Mouse (Mus musculus) heart, embryonic 14.5 days (tissue): ENCODE measurements around the gene Mpc1. TPM values are rescaled to one million over a fixed set of nuclear protein-coding genes. Genes with fewer than 3 reads are reported as not detected.

Experiments
- ATAC-seq: fragments of 200-750 bp; cut with Nextera tagmentation; 2 replicates; pipeline ENCODE4 v1.8.0; 2017; ENCODE audit warnings: low read depth, moderate TSS enrichment; ENCODE audit not compliant: insufficient number of reproducible peaks, insufficient read depth, low FRiP score
- H3K27ac ChIP-seq, 2 experiments: fragments of 200-500 bp in 1 of 2; fragments of 300-500 bp in 1 of 2; sonication (generic) in 1 of 2; replicated peaks in 1 of 2; 2 replicates each; pipeline ENCODE4 v1.5.1; 2012 to 2014; ENCODE audit warnings: low read depth in 2 of 2, low read length in 2 of 2, control low read depth in 1 of 2, mild to moderate bottlenecking in 1 of 2, mixed read lengths in 1 of 2; ENCODE audit not compliant: control insufficient read depth in 1 of 2, insufficient read depth in 1 of 2
- H3K27me3 ChIP-seq: fragments of 300-500 bp; sonication (generic); 2 replicates; pipeline ENCODE4 v1.6.1; 2014; ENCODE audit warnings: mild to moderate bottlenecking, low read length, control low read depth; ENCODE audit not compliant: control insufficient read depth, insufficient read depth
- H3K36me3 ChIP-seq: fragments of 300-500 bp; sonication (generic); 2 replicates; pipeline ENCODE4 v1.6.1; 2014; ENCODE audit warnings: mild to moderate bottlenecking, control low read depth, low read length, mixed read lengths; ENCODE audit not compliant: control insufficient read depth, insufficient read depth
- H3K4me1 ChIP-seq, 2 experiments: fragments of 200-500 bp in 1 of 2; fragments of 300-500 bp in 1 of 2; sonication (generic) in 1 of 2; 2 replicates each; pipeline ENCODE4 v1.6.1; 2012 to 2014; ENCODE audit warnings: low read length in 2 of 2, control low read depth in 1 of 2, mixed read lengths in 1 of 2; ENCODE audit not compliant: control insufficient read depth in 2 of 2, insufficient read depth in 2 of 2
- H3K4me2 ChIP-seq: fragments of 300-500 bp; sonication (generic); 2 replicates; pipeline ENCODE4 v1.6.1; 2014; ENCODE audit warnings: mild to moderate bottlenecking, low read length
- H3K4me3 ChIP-seq, 2 experiments: fragments of 200-500 bp in 1 of 2; fragments of 300-500 bp in 1 of 2; sonication (generic) in 1 of 2; 2 replicates each; pipeline ENCODE4 v1.5.1; 2012 to 2014; ENCODE audit warnings: low read length in 2 of 2, mild to moderate bottlenecking in 2 of 2, control low read depth in 1 of 2, low read depth in 1 of 2, moderate library complexity in 1 of 2; ENCODE audit not compliant: control insufficient read depth in 1 of 2, insufficient read depth in 1 of 2
- H3K9ac ChIP-seq: fragments of 300-500 bp; sonication (generic); 2 replicates; pipeline ENCODE4 v1.6.1; 2014; ENCODE audit warnings: mild to moderate bottlenecking, low read length
- H3K9me3 ChIP-seq: fragments of 300-500 bp; sonication (generic); 2 replicates; pipeline ENCODE4 v1.6.1; 2016; ENCODE audit warnings: low read length, control low read depth; ENCODE audit not compliant: control insufficient read depth
- WGBS: fragments of 180-500 bp; shearing (Covaris S2); extraction: QIAGEN DNeasy Blood & Tissue Kit; methylation state at CpG from one replicate; pipeline ENCODE4 v1.1.7; 2014; 5-methylcytosine and 5-hydroxymethylcytosine counted together
- polyA plus RNA-seq: library from polyadenylated mRNA; unstranded; fragments of >200 nt; fragmentation: Nextera tagmentation; extraction: Ambion mirVana; gene quantifications from 2 replicates; pipeline ENCODE4 v1.2.1, GENCODE M21; 2014

The Mpc1 gene
- polyA plus RNA-seq, 1 experiment from 2014 or later, result 284 TPM

DNA sequence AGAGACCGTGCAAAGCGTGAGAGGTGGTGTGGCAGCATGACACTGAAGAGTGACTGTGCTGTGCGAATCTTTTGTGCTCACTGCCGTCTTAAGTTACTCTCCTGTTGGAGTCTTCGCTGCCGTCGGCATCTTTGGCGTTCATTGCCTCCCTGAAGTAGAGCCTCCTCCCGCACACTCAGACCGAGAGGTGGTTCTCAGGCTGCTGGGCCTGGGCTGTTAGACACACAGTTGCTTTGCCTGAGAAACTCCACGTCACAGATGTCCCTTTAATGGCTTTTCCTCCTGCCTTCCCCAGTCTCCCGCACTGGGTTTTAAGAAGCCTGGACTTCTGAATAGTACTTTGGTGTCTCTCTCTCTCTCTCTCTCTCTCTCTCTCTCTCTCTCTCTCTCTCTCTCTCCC lies 41.1 kb upstream of the Mpc1 start:
- no peak overlapping the region for H3K4me2 ChIP-seq
- ATAC-seq, result no peak

DNA sequence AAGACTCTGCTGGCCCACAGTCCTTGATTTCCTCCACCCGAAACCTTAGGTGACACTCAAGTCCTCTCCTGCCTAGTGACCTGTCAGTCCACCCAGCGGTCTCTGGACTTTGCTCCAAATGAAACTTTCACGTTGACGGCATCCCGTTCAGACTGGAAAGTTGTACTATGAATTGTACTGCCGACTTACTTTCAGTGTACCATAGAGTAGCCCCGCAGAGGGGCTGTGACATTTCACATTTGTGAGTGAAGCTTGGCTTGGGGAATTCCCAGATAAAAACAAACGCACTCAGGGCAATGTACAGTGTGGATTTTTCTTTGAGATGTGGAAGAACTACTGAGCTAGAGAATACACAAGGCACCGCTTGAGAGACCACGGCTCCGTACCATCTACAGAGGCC lies 40.5 kb upstream of the Mpc1 start:
- H3K27me3 ChIP-seq, result no peaks in the 10 kb centered on the region; the same call in 1 of the 2 replicates
- no peak overlapping the region for H3K4me3 ChIP-seq
- 84% methylated on average over 11 of the region's 11 CpGs for WGBS
- H3K36me3 ChIP-seq, result no peaks in the 10 kb centered on the region
- H3K9ac ChIP-seq, result no peak overlapping the region
- ATAC-seq, result no peak
- H3K4me1 ChIP-seq, result no peaks in the 10 kb centered on the region
- H3K4me2 ChIP-seq, result no peak overlapping the region
- no peaks in the 10 kb centered on the region for H3K9me3 ChIP-seq
- H3K27ac ChIP-seq, result no peak overlapping the region

More for the DNA sequence above, 41.1 kb upstream of the Mpc1 start:
- H3K9ac ChIP-seq, result no peak overlapping the region
- no peaks in the 10 kb centered on the region; the same call in 1 of the 2 replicates for H3K27me3 ChIP-seq
- H3K36me3 ChIP-seq, result no peaks in the 10 kb centered on the region
- H3K4me1 ChIP-seq, result no peaks in the 10 kb centered on the region
- H3K9me3 ChIP-seq, result no peaks in the 10 kb centered on the region
- H3K4me3 ChIP-seq, result no peak overlapping the region
- no peak overlapping the region for H3K27ac ChIP-seq
- WGBS, result 69% methylated on average over 12 of the region's 12 CpGs

DNA sequence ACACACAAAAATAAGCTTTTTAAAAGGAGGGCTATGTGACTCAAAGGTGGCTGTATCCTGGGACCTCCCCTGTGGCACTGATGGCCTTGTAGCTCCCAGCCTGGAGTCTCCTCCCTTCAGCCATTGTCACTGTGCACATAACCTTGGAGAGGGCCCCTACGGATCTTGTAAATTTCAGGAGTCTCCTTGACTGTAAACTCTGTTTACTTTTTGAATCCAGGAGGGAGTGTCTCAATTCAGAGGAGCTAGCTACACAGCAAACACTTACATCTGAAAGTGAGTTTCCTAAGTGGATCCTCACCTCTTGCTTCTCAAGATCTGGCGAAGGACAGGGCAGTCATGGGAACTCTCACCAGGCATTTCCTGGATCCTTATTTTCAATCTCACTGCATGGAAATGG lies 38.6 kb upstream of the Mpc1 start:
- ATAC-seq, result no peak
- 71% methylated on average over 2 of the region's 2 CpGs for WGBS

DNA sequence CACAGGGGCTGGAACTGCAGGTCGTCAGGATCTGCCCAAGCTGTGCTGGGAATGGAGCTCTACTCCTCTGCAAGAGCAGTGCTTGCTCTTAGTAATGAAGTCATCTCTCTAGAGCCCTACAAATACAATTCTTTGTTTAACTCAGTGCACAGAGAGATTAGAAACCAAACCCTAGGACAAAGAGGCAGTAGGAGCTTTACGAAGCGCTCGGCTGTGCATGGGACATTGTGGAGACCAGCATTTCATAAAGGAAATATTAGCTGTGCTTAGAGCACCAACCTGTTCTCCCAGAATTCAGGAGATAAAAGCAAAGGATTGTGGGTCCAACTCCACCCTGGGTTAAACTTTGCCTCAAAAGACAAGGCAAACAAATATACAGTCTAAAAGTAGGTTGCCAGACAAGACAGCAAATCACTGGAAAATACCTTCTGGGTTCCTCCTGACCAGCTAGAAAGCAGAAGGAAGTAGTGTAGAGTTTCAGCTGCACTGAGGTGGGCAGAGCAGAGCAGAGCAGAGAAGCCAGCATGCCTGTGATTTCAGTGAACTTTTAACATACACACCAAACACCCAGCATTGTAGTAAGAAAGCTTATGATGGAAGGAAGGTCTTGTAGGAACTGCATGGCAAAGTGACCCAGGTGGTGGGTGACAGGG lies 36.5 kb upstream of the Mpc1 start:
- no peak overlapping the region for H3K4me2 ChIP-seq
- no peak overlapping the region for H3K4me3 ChIP-seq
- H3K27me3 ChIP-seq, result 0 out of 2 replicates have a peak, but pooled peaks cover 8% of the 10 kb centered on the region
- no peaks in the 10 kb centered on the region for H3K36me3 ChIP-seq
- no peak overlapping the region for H3K9ac ChIP-seq
- H3K4me1 ChIP-seq, result no peaks in the 10 kb centered on the region
- 65% methylated on average over 4 of the region's 4 CpGs for WGBS
- no peak overlapping the region for H3K27ac ChIP-seq
- ATAC-seq, result no peak
- H3K9me3 ChIP-seq, result no peaks in the 10 kb centered on the region

More for the DNA sequence above, 38.6 kb upstream of the Mpc1 start:
- H3K4me2 ChIP-seq, result no peak overlapping the region
- no peaks in the 10 kb centered on the region for H3K36me3 ChIP-seq
- no peaks in the 10 kb centered on the region for H3K4me1 ChIP-seq
- no peaks in the 10 kb centered on the region for H3K9me3 ChIP-seq
- no peak overlapping the region for H3K27ac ChIP-seq
- H3K9ac ChIP-seq, result no peak overlapping the region
- 0 out of 2 replicates have a peak, but pooled peaks cover 1% of the 10 kb centered on the region for H3K27me3 ChIP-seq
- H3K4me3 ChIP-seq, result no peak overlapping the region

DNA sequence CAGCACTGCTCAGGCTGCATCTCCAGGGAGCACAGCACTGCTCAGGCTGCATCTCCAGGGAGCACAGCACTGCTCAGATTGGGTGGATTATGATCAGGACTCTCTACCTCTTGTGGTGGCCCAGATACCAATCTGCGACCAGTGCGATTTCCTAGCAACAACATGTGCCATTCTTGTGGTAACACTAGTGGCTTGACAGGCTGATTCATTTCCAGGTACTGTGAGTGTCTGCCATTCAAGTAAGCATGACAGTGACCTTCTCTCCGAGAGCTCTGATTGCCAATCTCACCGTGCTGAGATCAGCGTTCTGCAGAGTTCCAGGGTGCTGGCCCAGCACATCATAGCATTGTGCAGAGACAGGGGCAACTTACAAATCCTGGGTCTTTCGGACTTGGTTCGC lies 31.0 kb upstream of the Mpc1 start:
- no peak for ATAC-seq
- Histone ChIP-seq H3K27ac (no peak overlapping the region), H3K36me3 (no peaks in the 10 kb centered on the region), H3K4me1 (no peaks in the 10 kb centered on the region), H3K9me3 (no peaks in the 10 kb centered on the region), H3K4me3 (no peak overlapping the region), H3K9ac (no peak overlapping the region), H3K4me2 (no peak overlapping the region), H3K27me3 (0 out of 2 replicates have a peak, but pooled peaks cover 8% of the 10 kb centered on the region)
- WGBS, result 87% methylated on average over 7 of the region's 7 CpGs

DNA sequence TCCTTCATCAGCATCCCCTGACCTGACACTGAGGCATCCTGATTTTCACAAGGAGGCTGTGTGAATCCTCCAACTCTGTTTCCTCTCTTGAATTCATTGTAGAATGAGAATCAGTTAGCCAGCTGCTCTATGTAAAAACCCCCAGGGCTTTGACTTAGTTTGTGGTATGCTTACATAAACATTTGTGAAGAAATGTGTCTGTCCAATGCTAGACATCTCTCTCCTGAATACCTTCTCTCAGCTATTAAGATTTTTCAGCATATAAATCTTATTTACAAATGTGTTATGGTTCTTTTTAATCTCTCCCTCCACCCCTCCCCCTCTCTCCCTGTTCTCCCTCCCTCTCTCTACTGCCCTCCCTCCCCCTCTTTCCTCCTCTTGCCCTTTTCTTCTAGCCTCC lies 28.4 kb upstream of the Mpc1 start:
- Histone ChIP-seq H3K27ac (no peak overlapping the region), H3K4me2 (no peak overlapping the region), H3K9ac (no peak overlapping the region), H3K4me1 (no peaks in the 10 kb centered on the region), H3K36me3 (no peaks in the 10 kb centered on the region), H3K4me3 (no peak overlapping the region), H3K27me3 (0 out of 2 replicates have a peak, but pooled peaks cover 5% of the 10 kb centered on the region), H3K9me3 (no peaks in the 10 kb centered on the region)
- ATAC-seq, result no peak

DNA sequence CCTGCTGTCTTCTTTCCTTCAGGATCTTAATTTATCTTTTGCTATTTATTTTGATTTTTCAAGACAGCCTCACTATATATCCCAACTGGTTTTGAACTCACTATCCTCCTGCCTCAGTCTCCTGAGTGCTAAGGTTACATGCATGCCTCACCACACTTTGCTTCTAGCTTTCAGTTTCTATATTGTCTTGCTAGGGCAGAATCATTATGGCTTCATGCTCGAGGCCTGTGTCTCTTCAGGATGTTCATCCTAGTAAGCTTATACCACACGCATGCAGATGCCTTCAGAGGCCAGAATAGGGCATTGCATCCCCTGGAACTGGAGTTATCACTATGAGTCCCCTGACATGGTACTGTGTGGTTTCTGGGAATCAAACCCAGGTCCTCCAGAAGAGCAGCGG lies 27.8 kb upstream of the Mpc1 start:
- no peak for ATAC-seq
- Histone ChIP-seq H3K4me1 (no peaks in the 10 kb centered on the region), H3K9me3 (no peaks in the 10 kb centered on the region), H3K4me2 (no peak overlapping the region), H3K36me3 (no peaks in the 10 kb centered on the region), H3K27me3 (0 out of 2 replicates have a peak, but pooled peaks cover 4% of the 10 kb centered on the region), H3K27ac (no peak overlapping the region), H3K4me3 (no peak overlapping the region), H3K9ac (no peak overlapping the region)
- WGBS, result 58% methylated on average over 3 of the region's 3 CpGs

DNA sequence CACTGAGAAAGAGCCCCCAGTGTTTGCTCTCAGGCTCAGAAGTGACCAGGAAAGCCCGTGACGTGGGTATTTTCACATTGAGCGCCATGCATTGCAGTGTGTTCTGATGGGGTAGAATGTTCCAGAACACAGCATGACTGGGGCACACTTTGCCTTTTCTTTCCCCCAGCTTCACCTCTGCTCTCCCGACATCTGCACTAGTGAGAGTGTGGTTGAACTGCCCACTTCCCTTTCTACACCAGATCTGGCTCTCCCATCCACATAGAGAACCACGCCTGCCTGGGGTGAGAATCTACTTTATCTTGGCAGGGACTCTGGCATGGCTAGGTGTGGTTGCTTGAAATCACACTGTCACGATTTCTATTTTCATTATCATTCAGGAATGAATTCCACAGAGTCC lies 27.1 kb upstream of the Mpc1 start:
- Histone ChIP-seq H3K4me1 (no peaks in the 10 kb centered on the region), H3K9ac (no peak overlapping the region), H3K9me3 (no peaks in the 10 kb centered on the region), H3K27ac (no peak overlapping the region), H3K27me3 (0 out of 2 replicates have a peak, but pooled peaks cover 4% of the 10 kb centered on the region), H3K36me3 (no peaks in the 10 kb centered on the region), H3K4me2 (no peak overlapping the region), H3K4me3 (no peak overlapping the region)
- 70% methylated on average over 6 of the region's 6 CpGs for WGBS
- no peak for ATAC-seq
